Mouse (Mus musculus) embryo, embryonic 10 days (tissue): ENCODE data around the gene Pdzd2.
A peak's percentile ranks its signal among the peaks of the same experiment; 100 is the strongest.

Experiments
- DNase-seq: peaks from one replicate; pipeline ENCODE4 v3.0.0-alpha.2; 2015; ENCODE audit warnings: low spot score

The Pdzd2 gene

GRCm38 (mm10) chr15:12622701-12623100 lies 117.0 kb downstream of the Pdzd2 start:
- no peak for DNase-seq

- no peak for DNase-seq
Measured at GRCm38 (mm10) chr15:12622093-12622643, 117.6 kb downstream of the Pdzd2 start.

GRCm38 (mm10) chr15:12619273-12619672 lies 120.5 kb downstream of the Pdzd2 start:
- DNase-seq, result no peak

GRCm38 (mm10) chr15:12617651-12618050 lies 122.1 kb downstream of the Pdzd2 start:
- DNase-seq, result no peak

GRCm38 (mm10) chr15:12617220-12617619 lies 122.5 kb downstream of the Pdzd2 start:
- DNase-seq, result no peak

- no peak for DNase-seq
Measured at GRCm38 (mm10) chr15:12614944-12615878, 124.5 kb downstream of the Pdzd2 start.

- no peak for DNase-seq
Measured at GRCm38 (mm10) chr15:12614011-12614410, 125.7 kb downstream of the Pdzd2 start.

- no peak for DNase-seq
Measured at GRCm38 (mm10) chr15:12612944-12613675, 126.6 kb downstream of the Pdzd2 start.

- no peak for DNase-seq
Measured at GRCm38 (mm10) chr15:12608090-12608489, 131.6 kb downstream of the Pdzd2 start.

- no peak for DNase-seq
Measured at GRCm38 (mm10) chr15:12606306-12606705, 133.4 kb downstream of the Pdzd2 start.

- DNase-seq, result no peak
Measured at GRCm38 (mm10) chr15:12605239-12605993, 134.3 kb downstream of the Pdzd2 start.

- DNase-seq, result no peak
Measured at GRCm38 (mm10) chr15:12603674-12604073, 136.1 kb downstream of the Pdzd2 start.

- DNase-seq, result no peak
Measured at GRCm38 (mm10) chr15:12593094-12593493, 146.6 kb downstream of the Pdzd2 start.

GRCm38 (mm10) chr15:12592628-12593027 lies 147.1 kb downstream of the Pdzd2 start:
- DNase-seq, result no peak

GRCm38 (mm10) chr15:12588661-12589060 lies 151.1 kb downstream of the Pdzd2 start:
- DNase-seq, result no peak

GRCm38 (mm10) chr15:12586852-12587424 lies 152.8 kb downstream of the Pdzd2 start:
- DNase-seq, result no peak

- peak; percentile 88 for DNase-seq
Measured at GRCm38 (mm10) chr15:12586154-12586553, 153.6 kb downstream of the Pdzd2 start.

GRCm38 (mm10) chr15:12583051-12583450 lies 156.7 kb downstream of the Pdzd2 start:
- DNase-seq, result no peak

- no peak for DNase-seq
Measured at GRCm38 (mm10) chr15:12582471-12582870, 157.3 kb downstream of the Pdzd2 start.

- no peak for DNase-seq
Measured at GRCm38 (mm10) chr15:12579196-12579595, 160.5 kb downstream of the Pdzd2 start.

- DNase-seq, result peak; percentile 82
Measured at GRCm38 (mm10) chr15:12578276-12578675, 161.4 kb downstream of the Pdzd2 start.

GRCm38 (mm10) chr15:12577715-12578114 lies 162.0 kb downstream of the Pdzd2 start:
- no peak for DNase-seq
